Mouse (Mus musculus): ENCODE measurements at regions not wholly inside any gene's neighbourhood (a gene's known extent, or its start where the extent isn't known, plus 50 kb on each side); places are given as distances from the start of the nearest gene placed in this dataset.

DNA sequence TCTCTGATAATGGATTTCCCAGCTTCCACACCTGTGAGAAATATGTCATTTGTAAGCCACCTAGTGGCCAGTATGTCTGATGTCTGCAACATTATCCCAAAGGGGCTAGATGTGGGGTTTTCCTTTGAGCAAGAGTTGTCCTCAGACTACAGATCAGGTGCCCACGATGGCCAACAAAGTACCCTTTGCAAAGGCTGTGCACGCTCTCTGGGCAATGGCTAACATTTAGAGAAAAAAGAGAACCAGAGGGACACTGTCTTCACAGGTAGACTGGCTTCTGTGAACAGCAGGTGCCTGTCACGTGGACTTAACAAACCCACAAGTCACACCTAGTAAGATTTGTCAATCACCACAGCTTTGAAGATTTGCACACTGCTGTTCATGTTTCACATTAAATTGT, 202.0 kb upstream of the Sash1 start:
- no peak overlapping the region for H3K9ac ChIP-seq
- peaks cover 5% of the 10 kb centered on the region for H3K4me1 ChIP-seq
- no peaks in the 10 kb centered on the region for H3K9me3 ChIP-seq (replicated peaks)
- no peak overlapping the region for H3K4me2 ChIP-seq
- H3K36me3 ChIP-seq (ENCODE audit: poor library complexity, severe bottlenecking), result no peaks in the 10 kb centered on the region
- H3K4me3 ChIP-seq, result no peak overlapping the region
- no peaks in the 10 kb centered on the region for H3K27me3 ChIP-seq
- H3K27ac ChIP-seq, result no peak overlapping the region
- no peak for ATAC-seq
- 90% methylated on average over 3 of the region's 3 CpGs for WGBS

DNA sequence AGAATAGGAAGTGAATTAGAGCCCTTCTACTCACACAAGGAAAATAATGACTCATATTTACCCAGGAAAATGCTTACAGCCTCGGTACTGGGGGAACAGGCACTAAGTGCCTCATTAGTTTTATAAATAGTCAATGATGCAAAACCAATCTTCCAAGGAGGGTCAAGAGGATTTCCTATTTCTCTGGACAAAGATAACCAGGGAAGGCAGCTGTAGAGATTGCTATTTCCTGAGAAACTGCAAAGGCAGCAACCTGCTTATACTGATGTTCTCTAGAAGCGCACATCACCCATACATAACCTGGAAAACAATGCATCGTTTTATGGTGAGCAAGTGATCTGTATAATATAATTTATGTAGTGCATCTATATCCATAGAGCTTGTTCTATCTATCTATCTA, 201.3 kb upstream of the Sash1 start:
- ATAC-seq, result no peak
- H3K4me3 ChIP-seq, result no peak overlapping the region

DNA sequence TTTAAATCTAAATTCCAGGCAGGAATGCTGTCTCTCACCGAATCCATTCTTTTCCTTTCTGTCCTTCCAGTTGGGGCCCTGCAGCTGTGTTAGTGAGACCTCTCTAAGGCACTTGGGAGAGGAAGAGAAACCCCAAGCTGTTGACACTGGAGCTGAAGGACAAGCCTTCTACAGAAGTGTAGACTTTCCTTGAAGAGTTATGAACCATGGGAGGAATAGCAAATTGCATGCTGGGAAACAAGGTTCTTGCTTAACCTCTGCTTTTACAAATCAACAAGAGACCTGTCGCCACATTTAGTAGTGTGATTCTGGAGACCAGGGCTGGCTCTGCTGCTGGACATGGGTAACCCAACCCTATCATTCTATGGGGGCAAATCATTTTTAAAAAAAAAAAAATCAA, 200.8 kb upstream of the Sash1 start:
- H3K27me3 ChIP-seq, result no peaks in the 10 kb centered on the region
- no peaks in the 10 kb centered on the region for H3K9me3 ChIP-seq (replicated peaks)
- H3K27ac ChIP-seq, result no peak overlapping the region
- H3K9ac ChIP-seq, result no peak overlapping the region
- ATAC-seq, result no peak
- H3K36me3 ChIP-seq (ENCODE audit: poor library complexity, severe bottlenecking), result no peaks in the 10 kb centered on the region
- no peak overlapping the region for H3K4me3 ChIP-seq
- 84% methylated on average over 2 of the region's 2 CpGs for WGBS
- no peaks in the 10 kb centered on the region for H3K4me1 ChIP-seq
- no peak overlapping the region for H3K4me2 ChIP-seq

More for the DNA sequence above, 201.3 kb upstream of the Sash1 start:
- Histone ChIP-seq H3K27ac (no peak overlapping the region), H3K9me3 (replicated peaks) (no peaks in the 10 kb centered on the region), H3K36me3 (ENCODE audit: poor library complexity, severe bottlenecking) (no peaks in the 10 kb centered on the region), H3K9ac (no peak overlapping the region), H3K4me2 (no peak overlapping the region), H3K4me1 (no peaks in the 10 kb centered on the region; the same call in 1 of the 2 replicates), H3K27me3 (no peaks in the 10 kb centered on the region)
- 73% methylated on average over 3 of the region's 3 CpGs for WGBS

DNA sequence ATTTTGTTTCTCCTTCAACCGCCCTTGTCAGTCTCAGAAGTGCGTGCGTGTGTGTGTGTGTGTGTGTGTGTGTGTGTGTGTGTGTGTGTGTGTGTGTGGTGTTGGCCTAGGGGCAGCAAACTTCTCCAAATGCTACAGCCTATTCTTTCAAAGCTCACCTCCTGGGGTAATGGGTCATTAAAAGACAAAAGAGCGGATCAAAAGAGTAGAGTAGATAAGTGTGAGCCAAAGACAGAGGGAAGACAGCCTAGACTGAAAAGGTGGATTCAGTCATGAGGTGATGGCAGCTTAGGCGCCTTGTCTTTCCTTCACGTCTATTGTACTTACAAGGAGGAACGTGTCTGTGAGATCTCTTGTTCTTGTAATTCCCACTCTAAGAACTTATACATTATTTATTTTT, 199.6 kb upstream of the Sash1 start:
- no peaks in the 10 kb centered on the region for H3K9me3 ChIP-seq (replicated peaks)
- ATAC-seq, result no peak
- H3K4me1 ChIP-seq, result no peaks in the 10 kb centered on the region
- H3K4me3 ChIP-seq, result no peak overlapping the region
- H3K36me3 ChIP-seq (ENCODE audit: poor library complexity, severe bottlenecking), result no peaks in the 10 kb centered on the region
- H3K4me2 ChIP-seq, result no peak overlapping the region
- WGBS, result 40% methylated on average over 7 of the region's 7 CpGs
- no peak overlapping the region for H3K9ac ChIP-seq
- H3K27me3 ChIP-seq, result no peaks in the 10 kb centered on the region
- no peak overlapping the region for H3K27ac ChIP-seq

DNA sequence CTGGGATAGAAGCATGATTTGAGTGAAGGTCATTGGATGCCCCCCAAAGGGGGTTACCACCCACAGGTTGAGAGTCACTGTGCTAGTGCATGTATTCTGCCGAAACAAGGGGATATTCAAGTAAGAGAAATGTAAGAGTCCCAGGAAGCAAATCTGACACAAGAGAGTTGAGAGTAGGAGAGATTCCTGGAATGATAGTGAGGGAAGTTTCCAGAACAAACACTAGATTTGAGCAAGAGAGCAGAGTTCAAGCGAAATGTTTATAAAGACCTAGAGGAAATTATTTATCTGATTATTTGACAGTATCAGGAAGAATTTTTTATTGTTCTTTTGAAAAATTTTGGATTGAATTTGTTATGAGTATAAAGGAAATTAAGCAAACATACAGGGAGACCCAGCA, 189.0 kb upstream of the Sash1 start:
- Histone ChIP-seq H3K27ac (no peak overlapping the region), H3K4me1 (no peaks in the 10 kb centered on the region), H3K4me2 (no peak overlapping the region), H3K4me3 (no peak overlapping the region), H3K27me3 (no peaks in the 10 kb centered on the region), H3K36me3 (ENCODE audit: poor library complexity, severe bottlenecking) (no peaks in the 10 kb centered on the region), H3K9ac (no peak overlapping the region), H3K9me3 (replicated peaks) (no peaks in the 10 kb centered on the region)
- 97% methylated on average over 2 of the region's 2 CpGs for WGBS
- no peak for ATAC-seq

DNA sequence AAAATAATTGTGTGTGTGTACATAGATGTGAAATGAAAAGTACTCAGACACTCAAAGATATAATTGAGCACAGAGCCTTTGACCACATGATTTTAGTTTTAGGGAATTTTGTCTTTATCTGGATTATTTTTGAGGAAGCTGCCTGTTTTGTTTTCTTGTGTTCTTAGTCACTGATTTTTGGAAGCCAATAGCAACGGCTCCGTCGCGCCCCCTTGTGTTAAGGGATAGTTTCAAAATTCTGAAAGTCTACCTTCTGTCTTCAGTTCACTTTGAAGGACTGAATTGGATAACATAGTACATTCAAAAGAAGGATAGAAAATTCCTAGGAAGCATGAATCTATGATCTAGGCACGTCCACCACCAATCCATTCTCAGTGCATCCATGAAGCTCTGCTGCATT, 185.8 kb upstream of the Sash1 start:
- Histone ChIP-seq H3K27me3 (no peaks in the 10 kb centered on the region), H3K36me3 (ENCODE audit: poor library complexity, severe bottlenecking) (no peaks in the 10 kb centered on the region), H3K4me1 (no peaks in the 10 kb centered on the region), H3K9ac (no peak overlapping the region), H3K9me3 (replicated peaks) (no peaks in the 10 kb centered on the region), H3K4me2 (no peak overlapping the region), H3K4me3 (no peak overlapping the region), H3K27ac (no peak overlapping the region)
- ATAC-seq, result no peak
- WGBS, result 17% methylated on average over 5 of the region's 5 CpGs

DNA sequence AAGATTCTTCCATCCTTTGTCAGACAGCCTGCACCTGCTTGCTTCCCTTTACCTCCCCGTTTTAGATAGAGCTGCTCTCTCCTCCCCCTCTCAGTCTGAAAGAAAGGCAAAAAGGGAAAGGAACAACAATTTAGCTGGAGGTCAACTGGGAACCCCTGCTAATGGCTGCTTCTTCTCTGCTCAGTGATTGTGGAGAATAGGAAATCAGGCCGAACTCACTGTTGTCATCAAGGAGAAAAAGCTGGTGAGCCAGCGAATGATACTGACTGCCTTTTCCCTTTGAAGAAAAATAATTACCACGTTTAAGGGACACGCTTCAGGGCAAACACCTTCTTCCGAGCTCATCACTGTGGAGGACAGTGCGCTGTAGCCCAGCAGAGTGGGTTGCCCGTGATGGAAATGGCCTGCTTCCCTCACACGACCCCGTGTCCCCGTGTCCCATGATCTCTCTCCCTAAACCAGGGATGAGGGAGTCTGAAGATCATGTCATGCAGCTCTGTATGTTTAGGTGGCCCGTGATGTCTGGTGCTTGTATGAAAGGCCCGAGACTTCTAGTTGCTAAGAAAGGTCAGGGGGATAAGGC, 183.8 kb upstream of the Sash1 start:
- Histone ChIP-seq H3K4me2 (no peak overlapping the region), H3K36me3 (ENCODE audit: poor library complexity, severe bottlenecking) (no peaks in the 10 kb centered on the region), H3K9ac (no peak overlapping the region), H3K27ac (no peak overlapping the region), H3K9me3 (replicated peaks) (no peaks in the 10 kb centered on the region), H3K4me1 (no peaks in the 10 kb centered on the region), H3K27me3 (no peaks in the 10 kb centered on the region), H3K4me3 (no peak overlapping the region)
- no peak; the same call in 1 of the 2 replicates for ATAC-seq
- 78% methylated on average over 13 of the region's 13 CpGs for WGBS

DNA sequence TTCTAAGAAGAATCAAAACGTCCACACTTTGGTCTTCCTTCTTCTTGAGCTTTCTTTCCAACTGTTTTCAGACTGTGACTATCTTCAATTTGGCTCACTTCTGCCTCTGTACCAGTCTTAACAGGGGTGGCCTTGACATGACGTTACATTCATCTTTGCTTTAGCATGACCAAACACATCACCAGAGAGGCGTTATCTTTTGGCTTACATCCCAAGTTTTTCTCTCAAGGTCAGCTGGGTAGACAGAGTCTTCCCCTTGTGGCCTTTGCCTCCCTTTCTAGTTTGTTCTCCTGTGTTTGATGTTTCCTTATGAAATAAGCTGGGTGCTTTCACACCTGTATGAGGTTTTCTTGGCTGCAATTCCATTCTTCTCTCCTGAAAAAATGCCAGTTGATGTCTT, 180.7 kb upstream of the Sash1 start:
- H3K4me1 ChIP-seq, result no peaks in the 10 kb centered on the region
- no peak for ATAC-seq
- no peak overlapping the region for H3K27ac ChIP-seq
- H3K4me3 ChIP-seq, result no peak overlapping the region
- 86% methylated on average over 3 of the region's 3 CpGs for whole genome bisulfite sequencing
- no peaks in the 10 kb centered on the region for H3K36me3 ChIP-seq (ENCODE audit: poor library complexity, severe bottlenecking)
- H3K27me3 ChIP-seq, result no peaks in the 10 kb centered on the region
- no peak overlapping the region for H3K4me2 ChIP-seq
- H3K9ac ChIP-seq, result no peak overlapping the region
- no peaks in the 10 kb centered on the region for H3K9me3 ChIP-seq (replicated peaks)

DNA sequence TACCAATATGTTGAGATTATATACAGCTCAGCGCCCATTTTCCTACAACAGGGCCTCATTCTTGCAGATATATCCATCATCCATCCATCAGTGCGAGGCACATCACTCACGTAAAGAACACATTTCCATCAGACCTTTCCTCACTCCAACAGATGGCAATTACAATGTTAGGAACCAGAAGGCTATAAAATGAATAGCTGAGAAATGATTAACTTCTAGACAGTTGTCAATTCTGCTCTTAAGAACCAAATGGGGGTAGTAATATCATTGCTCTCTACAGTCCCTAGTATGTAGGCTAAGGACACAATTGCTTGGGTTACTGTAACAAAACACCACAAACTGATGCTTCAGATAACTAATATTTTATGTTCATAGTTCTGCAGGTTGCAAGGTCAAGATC, 176.1 kb upstream of the Sash1 start:
- no peak overlapping the region for H3K4me3 ChIP-seq
- H3K9me3 ChIP-seq (replicated peaks), result no peaks in the 10 kb centered on the region
- no peaks in the 10 kb centered on the region for H3K36me3 ChIP-seq (ENCODE audit: poor library complexity, severe bottlenecking)
- no peaks in the 10 kb centered on the region for H3K27me3 ChIP-seq
- H3K9ac ChIP-seq, result no peak overlapping the region
- H3K4me2 ChIP-seq, result no peak overlapping the region
- ATAC-seq, result no peak
- 85% methylated on average over 3 of the region's 3 CpGs for WGBS
- no peaks in the 10 kb centered on the region for H3K4me1 ChIP-seq
- no peak overlapping the region for H3K27ac ChIP-seq

DNA sequence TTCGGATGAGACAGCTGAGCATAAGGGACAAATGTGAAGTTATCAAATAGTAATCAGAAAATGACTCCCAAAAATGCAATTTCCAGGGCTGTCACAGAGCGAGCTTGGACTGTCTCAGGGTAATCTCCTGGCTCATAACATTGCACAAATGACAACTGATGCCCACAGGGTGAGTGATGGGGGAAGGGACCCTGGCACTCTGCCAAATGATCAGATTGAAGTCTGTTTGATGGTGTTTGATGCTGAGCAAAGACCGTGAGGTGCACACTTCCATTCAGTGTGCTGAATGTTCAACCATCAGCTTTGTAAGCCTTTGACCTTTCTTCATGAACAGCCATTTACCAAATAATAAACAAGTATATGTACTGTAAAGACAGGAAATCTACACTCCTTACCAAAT, 169.4 kb upstream of the Sash1 start:
- no peak overlapping the region for H3K9ac ChIP-seq
- H3K27me3 ChIP-seq, result no peaks in the 10 kb centered on the region
- H3K4me3 ChIP-seq, result no peak overlapping the region
- no peak overlapping the region for H3K4me2 ChIP-seq
- no peak overlapping the region for H3K27ac ChIP-seq
- no peaks in the 10 kb centered on the region for H3K9me3 ChIP-seq (replicated peaks)
- H3K36me3 ChIP-seq (ENCODE audit: poor library complexity, severe bottlenecking), result no peaks in the 10 kb centered on the region
- peak; percentile 40; the same call in 1 of the 2 replicates for ATAC-seq
- WGBS, result 56% methylated on average over 3 of the region's 3 CpGs
- 0 out of 2 replicates have a peak, but pooled peaks cover 3% of the 10 kb centered on the region for H3K4me1 ChIP-seq

DNA sequence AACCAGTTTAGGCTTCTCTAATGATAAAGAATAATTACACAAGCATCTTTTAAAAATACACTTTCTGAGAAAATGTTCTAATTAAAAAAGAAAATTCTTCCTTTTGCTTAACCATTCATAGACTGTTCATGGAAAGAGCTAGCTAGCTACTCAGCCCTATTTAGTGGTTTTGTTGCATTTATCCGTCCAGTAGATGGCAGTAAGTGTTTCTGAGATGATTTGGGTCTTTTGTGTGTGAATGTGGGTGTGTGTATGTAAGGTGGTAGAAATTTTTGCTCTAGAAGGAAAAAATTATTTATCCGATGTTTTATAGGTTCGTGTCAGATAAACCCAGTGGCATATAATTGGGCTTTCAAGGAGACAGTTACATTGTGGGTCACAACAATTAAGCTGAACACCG, 167.5 kb upstream of the Sash1 start:
- ATAC-seq, result peak; percentile 84
- 42% methylated on average over 4 of the region's 4 CpGs for WGBS

DNA sequence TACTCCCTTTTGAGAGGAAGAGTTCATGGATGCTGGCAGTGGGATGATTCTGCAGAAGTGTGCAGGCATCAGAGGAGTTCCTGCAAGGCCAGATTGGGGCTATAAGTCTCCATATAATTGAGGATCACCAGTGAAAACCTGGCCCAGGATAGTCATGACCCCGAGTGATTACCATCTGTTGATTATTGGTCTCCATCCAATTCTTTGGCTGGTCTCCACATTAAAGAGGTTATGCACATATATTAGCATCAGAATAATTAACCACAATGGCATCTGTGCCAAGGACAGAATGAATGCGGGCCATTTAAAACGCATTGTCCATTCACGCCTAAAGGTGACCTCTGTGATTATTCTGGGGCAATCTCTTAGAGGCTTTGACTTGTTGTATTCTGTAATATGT, 161.5 kb upstream of the Sash1 start:
- H3K27ac ChIP-seq, result no peak overlapping the region
- no peak overlapping the region for H3K4me2 ChIP-seq
- no peaks in the 10 kb centered on the region for H3K9me3 ChIP-seq (replicated peaks)
- H3K36me3 ChIP-seq (ENCODE audit: poor library complexity, severe bottlenecking), result no peaks in the 10 kb centered on the region
- no peak for ATAC-seq
- H3K4me3 ChIP-seq, result no peak overlapping the region
- 78% methylated on average over 4 of the region's 4 CpGs for WGBS
- no peaks in the 10 kb centered on the region for H3K27me3 ChIP-seq
- H3K4me1 ChIP-seq, result no peaks in the 10 kb centered on the region
- no peak overlapping the region for H3K9ac ChIP-seq

More for the DNA sequence above, 167.5 kb upstream of the Sash1 start:
- Histone ChIP-seq H3K36me3 (ENCODE audit: poor library complexity, severe bottlenecking) (no peaks in the 10 kb centered on the region), H3K4me2 (no peak overlapping the region), H3K4me3 (no peak overlapping the region), H3K27ac (no peak overlapping the region), H3K4me1 (0 out of 2 replicates have a peak, but pooled peaks cover 3% of the 10 kb centered on the region), H3K9me3 (replicated peaks) (no peaks in the 10 kb centered on the region), H3K27me3 (no peaks in the 10 kb centered on the region), H3K9ac (no peak overlapping the region)

DNA sequence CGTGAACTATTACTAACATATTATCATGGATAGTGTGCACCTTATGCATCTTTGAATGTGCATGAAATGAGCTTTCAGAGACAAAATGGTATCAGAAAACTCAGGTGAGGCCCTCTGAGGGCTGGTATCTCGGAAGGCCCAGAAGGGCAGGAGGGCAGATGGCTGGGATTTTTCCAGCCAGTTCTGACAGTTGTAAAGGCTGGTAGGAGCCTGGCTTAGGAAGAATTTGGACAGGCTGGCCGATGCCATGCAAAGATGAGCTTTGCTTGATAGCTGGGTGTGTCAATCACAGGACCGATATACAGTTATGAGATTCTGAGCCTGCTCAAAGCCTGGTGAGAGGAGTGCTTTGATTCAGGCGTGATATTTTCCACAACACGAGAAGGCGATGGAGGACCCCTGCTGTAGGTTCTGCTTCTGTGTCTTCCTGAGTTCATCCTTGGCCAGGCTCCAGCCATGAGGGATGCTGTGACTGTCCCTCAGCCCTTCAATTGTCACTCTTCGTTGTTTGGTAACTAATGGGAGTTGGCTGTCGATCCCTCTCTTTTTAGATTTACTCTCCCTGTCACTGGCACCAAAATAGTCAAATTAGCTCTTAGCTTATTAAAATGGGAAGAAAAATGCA, 159.0 kb upstream of the Sash1 start:
- 83% methylated on average over 9 of the region's 9 CpGs for WGBS
- ATAC-seq, result no peak
- Histone ChIP-seq H3K27me3 (no peaks in the 10 kb centered on the region), H3K4me1 (no peaks in the 10 kb centered on the region), H3K27ac (no peak overlapping the region), H3K9me3 (replicated peaks) (no peaks in the 10 kb centered on the region), H3K4me3 (no peak overlapping the region), H3K9ac (no peak overlapping the region), H3K4me2 (no peak overlapping the region), H3K36me3 (ENCODE audit: poor library complexity, severe bottlenecking) (no peaks in the 10 kb centered on the region)

Data from forebrain, embryonic 13.5 days (tissue).